Mouse (Mus musculus) frontal cortex, postnatal 25 days (tissue): ENCODE results near the gene Gm38394.
"Not testable (repeated sequence)": the region's sequence is repeated elsewhere in the genome, so short reads cannot be mapped to it uniquely, and the experiment has no call there.

ENCODE experiments used
- DNase-seq, 2 experiments: peaks; one replicate each; pipeline ENCODE4 v3.0.0; 2022; ENCODE audit warnings: low spot score in 2 of 2

The Gm38394 gene

GRCm38 (mm10) chr1:133661203-133661933 is at the start of gene Gm38394:
Gene Gm38394 (minus strand): TSS chr1:133661318.
- peak; percentile 80 to 87 for DNase-seq

DNA sequence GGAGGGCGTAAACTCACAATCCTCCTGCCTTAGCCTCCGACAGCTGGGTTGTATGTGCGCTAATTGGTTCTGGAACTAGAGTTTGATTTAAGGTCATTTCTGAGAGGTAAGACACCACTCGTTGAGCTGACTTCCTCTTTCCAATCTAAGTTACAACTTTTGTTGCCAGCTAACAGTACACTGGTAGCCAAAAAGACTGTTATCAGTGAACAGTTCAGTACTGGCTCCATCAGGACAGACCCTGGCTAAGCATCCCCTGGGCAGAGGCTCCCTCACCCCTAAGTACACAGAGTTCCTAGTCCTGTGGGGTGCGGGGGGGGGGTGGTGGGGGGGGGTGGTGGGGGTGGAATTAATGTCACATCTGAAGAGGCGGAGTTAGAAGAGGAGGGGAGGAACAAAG is 49.8 kb upstream of the Gm38394 start:
- no peak for DNase-seq

GRCm38 (mm10) chr1:133709292-133709691 is 48.2 kb upstream of the Gm38394 start:
- DNase-seq: no peak

DNA sequence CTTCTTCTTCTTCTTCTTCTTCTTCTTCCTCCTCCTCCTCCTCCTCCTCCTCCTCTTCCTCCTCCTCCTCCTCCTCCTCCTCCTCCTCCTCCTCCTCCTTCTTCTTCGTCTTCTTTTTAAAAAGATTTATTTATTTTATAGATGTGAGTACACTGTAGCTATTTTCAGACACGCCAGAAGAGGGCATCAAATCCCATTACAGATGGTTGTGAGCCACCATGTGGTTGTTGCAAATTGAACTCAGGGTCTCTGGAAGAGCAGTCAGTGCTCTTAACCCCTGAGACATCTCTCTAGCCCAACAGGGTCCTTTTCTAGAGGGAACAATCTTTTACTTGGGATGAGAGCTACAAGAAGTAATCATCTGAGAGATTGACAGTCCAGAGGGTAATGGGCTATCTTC is 40.7 kb upstream of the Gm38394 start:
- DNase-seq: not testable (repeated sequence)

DNA sequence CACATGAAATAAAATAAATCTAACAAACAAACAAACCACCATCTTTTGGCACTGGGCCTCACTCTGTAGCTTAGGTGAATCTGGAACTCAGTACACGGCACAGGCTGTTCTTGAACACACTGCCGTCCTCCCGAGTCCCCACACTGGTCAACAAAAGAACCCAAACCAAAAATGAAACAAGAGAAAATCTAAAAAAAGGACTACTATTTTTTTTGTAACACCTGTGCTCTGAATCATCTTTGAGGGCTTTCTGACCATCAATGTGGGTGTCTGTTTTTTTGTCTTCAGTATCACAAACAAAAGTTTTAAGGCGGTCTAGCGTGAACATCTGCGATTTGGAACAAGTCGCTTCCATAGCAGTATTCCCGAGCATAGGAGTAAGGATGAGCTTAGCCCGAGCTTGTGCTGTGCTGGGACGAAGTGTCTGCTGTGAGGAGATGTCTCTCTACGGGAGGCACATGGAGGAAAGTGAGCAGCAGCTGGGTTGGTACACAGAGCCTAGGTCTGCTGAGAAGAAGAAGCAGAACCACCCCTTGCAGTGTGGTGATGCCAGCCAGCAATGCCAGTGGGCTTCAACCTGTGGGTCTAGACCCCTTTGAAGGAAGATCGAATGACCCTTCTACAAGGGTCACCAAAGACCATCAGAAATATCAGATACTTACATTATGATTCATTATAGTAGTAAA is 37.0 kb upstream of the Gm38394 start:
- DNase-seq: no peak

DNA sequence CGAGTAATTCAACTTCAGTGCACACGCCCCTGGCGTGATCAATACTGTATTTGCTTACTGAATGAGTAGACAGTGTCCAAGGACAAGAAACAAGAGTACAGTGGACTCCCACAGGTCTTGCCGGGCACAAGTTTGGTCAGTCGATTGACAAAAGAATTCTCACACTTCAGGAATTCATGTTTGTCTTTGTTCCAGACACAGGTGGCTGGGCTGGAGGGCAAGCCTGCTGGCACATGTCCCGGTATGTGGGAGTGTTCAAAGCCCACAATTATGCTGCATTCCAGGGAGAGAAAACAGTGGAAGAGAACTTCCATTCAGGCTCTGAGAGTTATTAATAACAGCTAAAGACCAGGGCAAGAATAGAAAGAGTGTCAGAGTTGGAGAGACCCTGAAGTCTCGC is 34.8 kb upstream of the Gm38394 start:
- DNase-seq: no peak

DNA sequence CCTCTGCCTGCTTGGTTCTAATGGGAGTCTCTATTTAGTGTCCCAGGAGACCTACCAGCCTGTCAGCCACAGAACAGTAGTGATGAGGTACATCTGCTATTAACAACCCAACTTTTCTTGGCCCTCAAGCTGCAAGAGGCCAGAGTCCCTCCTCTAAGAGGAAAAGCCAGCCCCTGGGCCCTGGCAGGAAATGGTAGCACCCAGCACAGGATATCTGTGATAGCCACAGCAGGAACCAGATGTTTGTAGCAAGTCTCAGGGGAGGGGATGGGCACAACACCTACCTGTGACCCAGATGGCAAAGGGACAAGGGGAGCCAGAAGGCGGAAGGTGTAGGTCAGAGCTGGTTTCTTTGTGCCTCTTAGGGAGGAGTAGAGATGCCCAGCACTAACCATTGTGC is 33.8 kb upstream of the Gm38394 start:
- DNase-seq: no peak

DNA sequence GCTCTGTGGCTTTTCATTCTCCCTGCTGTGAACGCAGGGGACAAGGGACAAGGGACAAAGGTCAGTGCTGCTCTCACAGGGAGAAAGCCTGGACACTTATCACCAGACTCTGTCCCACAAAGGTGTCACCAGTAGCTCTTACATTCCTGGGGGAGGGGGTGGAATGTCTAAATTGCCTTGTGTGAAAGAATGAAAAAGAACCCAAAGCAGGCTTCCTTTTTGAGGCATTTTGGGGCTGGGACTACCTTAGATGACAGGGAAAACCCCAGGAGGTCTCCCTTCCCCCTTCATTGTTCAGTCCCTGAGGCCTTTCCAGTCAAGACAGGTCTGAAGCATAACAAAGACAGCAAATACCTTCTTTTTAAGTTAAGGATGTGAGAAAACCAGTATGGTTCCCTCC is 33.2 kb upstream of the Gm38394 start:
- no peak for DNase-seq

GRCm38 (mm10) chr1:133693536-133694114 is 32.5 kb upstream of the Gm38394 start:
- no peak for DNase-seq

DNA sequence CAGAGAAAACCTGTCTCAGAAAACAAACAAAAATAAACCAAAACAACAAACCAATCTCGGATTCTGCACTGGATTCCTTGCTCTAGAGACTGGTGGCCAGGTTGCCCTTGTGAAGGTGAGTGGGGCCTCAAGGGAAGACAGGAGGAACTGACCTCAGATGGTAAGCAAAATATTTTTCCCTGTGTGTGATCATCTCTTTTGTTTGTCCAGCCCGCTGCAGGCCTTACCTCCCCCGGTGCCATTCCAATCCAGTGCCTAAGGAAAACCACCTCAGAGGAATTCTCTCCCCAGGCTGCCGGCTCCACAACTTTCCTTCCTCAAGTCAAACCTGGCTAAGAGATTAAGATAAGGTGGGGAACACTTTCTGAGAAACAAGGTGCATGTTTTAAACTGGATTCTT is 31.1 kb upstream of the Gm38394 start:
- DNase-seq: no peak

GRCm38 (mm10) chr1:133691046-133691445 is 29.9 kb upstream of the Gm38394 start:
- no peak for DNase-seq

GRCm38 (mm10) chr1:133689897-133690296 is 28.8 kb upstream of the Gm38394 start, which contains the start of gene Lax1:
Gene Lax1 (minus strand): TSS chr1:133690108.
- DNase-seq: no peak

- no peak for DNase-seq
Measured at GRCm38 (mm10) chr1:133688301-133688700, 27.2 kb upstream of the Gm38394 start.

GRCm38 (mm10) chr1:133685749-133686519 is 24.8 kb upstream of the Gm38394 start:
- no peak for DNase-seq

DNA sequence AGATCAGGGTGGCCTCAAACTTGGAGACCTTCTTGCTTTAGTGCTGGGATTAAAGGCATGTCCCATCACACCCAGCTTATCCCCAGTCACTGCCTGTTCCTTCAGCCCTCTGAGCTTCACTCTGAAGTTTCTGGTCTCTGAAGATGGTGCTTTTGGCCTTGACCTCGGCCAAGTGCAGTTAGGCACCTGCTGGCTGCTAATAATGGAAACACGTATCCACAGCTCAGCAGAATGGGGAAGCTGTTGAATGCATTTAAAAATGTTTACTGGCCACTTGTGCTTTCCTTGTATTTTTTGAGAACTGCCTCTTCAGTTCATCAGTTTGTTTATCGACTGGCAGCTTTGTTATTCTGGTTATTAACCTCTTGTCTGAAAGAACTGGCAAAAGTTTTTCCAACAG is 10.7 kb upstream of the Gm38394 start:
- DNase-seq: no peak

DNA sequence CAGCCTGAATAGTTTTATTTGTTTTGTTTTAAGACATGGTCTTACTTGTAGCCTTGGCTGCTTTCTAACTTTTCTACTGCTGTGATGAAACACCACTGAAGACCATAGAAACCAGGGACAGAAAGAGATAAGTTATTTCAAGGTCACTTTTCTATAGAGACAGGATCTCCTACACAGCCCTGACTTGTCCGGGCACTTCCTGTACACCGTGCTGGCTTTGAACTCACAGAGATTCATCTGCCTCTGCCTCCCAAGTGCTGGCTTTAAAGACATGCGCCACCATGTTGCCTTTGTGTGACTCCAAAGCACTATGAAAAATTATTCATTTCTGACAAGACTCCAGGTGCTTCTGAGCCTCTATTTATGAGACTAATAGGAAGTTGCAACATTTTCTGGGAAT is 10.1 kb upstream of the Gm38394 start:
- no peak for DNase-seq

DNA sequence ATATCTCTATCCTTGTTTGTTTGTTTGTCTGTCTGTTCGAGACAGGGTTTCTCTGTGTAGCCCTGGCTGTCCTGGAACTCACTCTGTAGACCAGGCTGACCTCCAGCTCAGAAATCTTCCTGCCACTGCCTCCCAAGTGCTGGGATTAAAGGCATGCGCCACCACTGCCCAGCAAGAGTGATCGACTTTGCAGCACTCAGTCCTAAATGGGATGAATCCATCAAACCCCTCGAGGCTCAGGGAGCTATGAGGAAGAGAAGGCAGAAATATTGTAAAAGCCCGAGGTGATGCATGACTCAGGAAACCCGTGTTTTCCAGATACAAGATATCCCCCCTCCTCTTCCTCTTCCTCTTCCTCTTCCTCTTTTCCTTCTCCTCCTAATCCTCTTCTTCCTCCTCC is 9.7 kb upstream of the Gm38394 start:
- no peak for DNase-seq

DNA sequence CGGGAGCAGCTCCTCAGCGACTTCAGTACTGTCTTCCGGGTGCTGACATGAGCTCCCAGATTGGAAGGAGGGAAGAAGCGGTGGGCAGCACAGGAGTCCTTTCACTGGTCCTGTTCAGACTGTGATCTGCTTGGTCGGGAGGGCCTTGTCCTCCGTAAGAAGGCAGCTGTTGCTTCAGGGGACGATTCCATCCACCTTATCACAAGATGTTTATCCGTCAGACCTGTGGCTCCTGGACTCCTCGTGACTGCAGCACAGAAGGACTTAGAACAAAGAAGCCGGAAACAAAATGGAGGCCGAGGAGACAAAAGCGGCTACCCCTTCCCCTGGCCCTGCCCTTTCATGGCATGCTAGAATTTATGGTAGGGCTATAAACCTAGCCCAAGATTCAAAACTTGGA is 9.1 kb upstream of the Gm38394 start:
- no peak for DNase-seq

DNA sequence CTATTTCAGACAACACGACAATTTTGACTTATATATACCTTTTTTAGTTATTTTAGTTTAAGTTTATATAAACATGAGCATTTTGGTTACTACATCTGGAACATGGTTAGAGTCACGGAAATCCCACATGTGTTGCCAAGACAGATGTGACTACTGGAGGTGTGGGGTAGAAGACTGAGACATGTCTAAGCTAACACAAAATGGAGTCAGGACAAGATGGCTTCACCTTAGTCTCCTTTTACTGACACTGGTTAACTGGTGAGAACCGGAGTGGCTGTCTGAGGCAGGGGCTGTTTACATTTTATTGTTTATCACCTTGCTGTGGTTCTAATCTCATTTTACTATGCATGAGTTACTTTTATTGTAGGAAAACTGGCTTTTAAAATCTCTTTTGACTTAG is 7.5 kb upstream of the Gm38394 start:
- no peak for DNase-seq

DNA sequence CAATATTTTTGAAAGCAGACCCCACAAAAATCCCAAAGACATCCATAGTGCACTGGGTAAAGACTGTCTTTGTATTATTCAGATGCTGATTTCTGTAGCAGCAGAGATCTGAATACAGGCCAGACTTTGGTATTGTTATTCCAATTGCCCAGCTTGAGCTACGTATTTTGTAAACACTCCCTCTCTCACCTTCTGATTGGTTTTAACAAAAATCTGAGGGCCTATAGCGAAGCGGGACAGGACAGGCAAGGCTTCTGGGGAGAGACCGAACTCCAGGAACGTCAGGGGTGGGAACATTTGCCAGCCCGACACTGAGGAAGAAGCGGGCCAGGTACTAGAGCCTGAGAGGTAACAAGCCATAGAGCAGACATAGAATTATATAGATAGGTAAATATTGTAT is 6.6 kb upstream of the Gm38394 start:
- no peak for DNase-seq

GRCm38 (mm10) chr1:133665713-133666112 is 4.6 kb upstream of the Gm38394 start:
- not testable (repeated sequence) for DNase-seq
